Mouse (Mus musculus): ENCODE data around the gene Gm11146.
A peak's percentile ranks its signal among the peaks of the same experiment; 100 is the strongest.

Gm11146 gene

GRCm38 (mm10) chr16:77601994-77602393, at the start of gene Gm11146:
Gene Gm11146 (minus strand): TSS chr16:77602094.
- no peak for DNase-seq

DNA sequence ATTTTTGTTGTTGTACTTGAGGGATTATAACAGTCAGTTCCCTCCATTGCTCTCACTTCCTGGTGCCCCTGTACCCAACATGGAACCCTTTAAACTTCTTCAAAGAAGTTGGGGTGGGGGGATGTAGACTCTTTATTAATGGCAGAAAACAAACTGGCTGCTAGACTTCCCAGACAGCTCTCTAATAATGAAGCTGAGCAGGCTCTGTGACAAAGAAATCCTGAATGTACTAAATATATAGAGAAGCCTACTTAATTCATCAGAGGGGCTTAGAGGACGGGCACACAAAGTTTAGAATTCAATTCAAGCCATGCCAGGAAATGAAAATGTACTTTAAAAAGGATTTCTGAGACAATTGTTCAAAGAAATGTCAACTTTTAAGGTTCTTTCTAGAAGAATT, 48.7 kb upstream of the Gm11146 start:
- DNase-seq = no peak

DNA sequence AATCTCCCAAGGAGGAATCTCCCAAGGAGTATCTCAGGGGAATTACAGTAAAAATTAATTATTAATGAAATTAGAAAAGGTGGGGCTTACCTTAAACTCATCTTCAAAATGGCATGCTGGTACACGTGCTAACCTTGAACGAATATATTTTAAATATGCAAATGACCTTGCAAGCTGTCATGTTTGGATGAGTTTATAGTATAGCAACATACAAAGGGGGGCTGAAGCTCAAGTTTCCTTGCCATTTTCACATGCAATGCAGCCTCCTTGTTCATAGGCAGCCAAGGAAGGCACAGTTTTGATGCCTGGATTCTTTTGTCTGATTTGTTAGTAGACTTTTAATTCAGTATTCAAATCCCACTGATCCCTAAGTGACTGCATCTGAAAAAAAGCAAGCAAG, 47.1 kb upstream of the Gm11146 start:
- DNase-seq = no peak

- DNase-seq = no peak
These were observed 46.3 kb upstream of the Gm11146 start for GRCm38 (mm10) chr16:77648181-77648580.

- no peak for DNase-seq
These were observed 44.3 kb upstream of the Gm11146 start for GRCm38 (mm10) chr16:77646146-77646545.

DNA sequence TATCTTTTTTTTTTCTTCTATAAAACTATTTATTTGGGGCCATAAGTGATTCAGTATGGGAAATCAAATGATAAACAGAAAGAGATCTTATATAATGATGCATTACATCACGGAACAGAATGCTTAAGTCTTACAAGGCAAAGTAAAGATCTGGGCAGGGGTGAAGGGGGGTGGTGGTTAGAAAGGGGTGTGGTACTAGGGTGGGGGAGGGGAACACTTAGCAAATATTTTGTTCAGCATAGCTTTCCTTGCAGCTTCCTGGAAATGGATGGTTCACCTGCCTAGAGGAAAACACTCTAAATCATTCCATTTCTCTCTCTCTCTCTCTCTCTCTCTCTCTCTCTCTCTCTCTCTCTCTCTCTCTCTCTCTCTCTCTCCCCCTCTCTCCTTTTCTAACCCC, 43.1 kb upstream of the Gm11146 start:
- no peak for DNase-seq

- DNase-seq = peak; percentile 5 to 14
These were observed 42.2 kb upstream of the Gm11146 start for GRCm38 (mm10) chr16:77643871-77644720.

DNA sequence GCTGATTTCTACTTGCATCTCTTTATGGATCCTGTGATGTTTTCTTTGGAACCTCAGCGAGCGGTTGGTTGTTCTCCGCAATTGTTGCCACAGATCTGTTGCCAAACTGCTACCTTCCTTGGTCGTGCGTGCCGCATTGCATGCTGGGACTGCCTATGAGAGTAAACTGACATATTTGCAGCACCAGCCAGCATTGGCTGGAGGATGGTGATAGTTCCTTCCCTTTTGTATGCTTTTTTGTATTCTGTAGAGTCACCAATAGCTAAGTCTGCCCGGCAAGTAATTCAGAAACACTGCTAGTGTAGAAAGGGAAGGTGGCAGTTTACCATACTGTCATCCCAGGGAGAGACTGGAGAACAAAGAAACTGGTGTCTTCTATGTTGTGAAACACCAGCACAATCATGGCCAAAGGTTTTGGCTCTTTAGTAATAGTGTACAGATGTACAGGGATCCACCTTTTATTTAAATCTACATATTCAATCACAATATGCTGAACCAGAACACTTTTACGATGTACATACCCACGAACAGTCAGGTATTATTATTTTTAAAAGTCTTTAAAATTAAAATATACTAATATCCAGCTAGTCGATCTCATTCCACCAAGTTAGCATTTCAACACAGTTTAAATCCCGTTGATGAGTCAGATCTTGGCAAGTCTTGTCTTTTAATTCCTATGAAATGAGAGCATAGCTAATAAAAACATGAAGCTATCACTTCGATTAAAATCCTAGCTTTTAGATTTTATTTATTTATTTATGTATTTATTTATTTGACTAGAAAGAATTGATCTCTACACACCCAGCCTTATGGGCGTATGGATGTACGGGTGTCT, 41.4 kb upstream of the Gm11146 start:
- no peak for DNase-seq

DNA sequence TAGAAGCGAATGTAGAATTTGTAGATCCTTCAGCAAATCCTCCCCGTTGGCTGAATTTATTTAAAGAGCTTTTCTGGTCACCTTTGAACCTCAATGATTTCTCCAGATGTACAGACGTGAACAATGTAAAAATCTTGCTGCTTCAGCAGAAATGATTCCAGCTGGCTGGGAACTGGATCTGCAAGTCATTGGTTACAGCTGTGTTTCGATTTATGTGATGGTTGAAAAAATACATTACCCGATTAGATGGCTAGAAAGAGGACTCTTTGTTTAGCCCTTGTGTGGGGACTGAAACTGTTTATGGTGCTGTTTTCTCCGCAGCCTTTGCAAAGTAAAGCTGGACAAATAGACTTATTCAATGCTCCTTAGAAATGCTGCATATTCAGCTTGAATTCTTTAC, 34.6 kb upstream of the Gm11146 start:
- DNase-seq = no peak

DNA sequence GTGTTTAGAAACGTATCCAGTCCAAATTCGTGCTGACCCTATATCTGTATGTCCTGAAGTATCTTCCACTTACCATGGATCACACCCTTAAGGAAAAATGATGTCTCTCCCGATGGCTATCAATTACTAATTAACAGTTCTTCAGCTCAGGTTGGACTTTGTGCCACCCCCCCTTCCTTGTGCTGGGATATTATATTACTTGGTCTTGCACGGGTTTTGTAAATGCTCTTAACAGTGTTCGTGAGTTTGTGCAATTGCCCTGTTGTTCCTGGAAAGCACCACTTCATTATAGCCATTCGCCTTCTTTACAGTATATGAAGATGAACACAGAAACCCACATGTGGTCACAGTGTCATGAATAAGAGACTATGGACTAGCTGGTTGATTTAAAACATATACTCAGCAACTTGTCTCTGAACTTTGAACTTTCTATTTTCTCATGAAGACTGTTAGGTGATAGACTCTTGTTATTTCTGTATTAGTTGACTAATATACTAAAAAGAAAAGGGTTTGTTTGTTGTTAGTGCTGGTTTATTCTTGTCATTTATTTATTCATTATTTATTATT, 30.5 kb upstream of the Gm11146 start:
- DNase-seq = no peak

- no peak for DNase-seq
These were observed 20.8 kb upstream of the Gm11146 start for GRCm38 (mm10) chr16:77622681-77623080.

GRCm38 (mm10) chr16:77602581-77602980, 687 bp upstream of the Gm11146 start:
- DNase-seq = no peak

DNA sequence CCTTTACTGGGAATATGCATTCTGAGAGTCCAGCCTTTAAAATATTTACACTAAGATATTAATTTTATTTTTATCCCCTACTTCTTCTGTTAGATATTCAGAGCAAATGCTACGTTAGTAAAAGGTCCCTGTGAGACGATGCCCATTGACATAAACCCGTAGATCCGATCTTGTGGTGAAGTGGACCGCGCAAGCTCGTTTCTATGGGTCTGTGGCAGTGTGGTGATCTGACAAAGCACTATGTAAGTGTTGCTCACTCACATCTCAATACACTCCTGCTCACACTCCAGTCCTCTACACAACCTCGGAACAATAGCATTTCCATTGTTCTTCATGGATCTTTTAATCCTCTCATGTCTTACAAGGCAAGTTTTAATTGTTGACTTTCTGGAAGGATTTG, 3.1 kb downstream of the Gm11146 start:
- DNase-seq = no peak

DNA sequence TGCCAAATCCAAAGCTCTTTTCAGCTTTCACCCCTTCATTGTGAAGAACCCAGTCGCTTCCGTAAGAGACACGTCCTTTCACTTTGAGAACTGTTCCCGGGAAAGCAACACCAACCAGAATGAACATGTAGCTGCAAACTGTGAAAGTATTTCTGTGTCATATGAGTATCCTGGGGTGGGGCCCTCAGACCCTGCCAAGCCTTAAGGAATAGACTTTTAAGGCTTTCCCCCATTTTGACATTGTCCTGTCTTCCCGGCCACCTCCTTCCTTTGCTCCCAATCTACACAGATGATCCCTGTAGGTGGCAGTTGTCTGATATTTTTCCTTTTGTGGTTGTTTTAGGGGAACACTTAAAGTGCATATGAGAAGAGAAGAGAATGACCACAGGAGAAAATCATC, 5.3 kb downstream of the Gm11146 start:
- DNase-seq = no peak

- no peak for DNase-seq
These were observed 6.2 kb downstream of the Gm11146 start for GRCm38 (mm10) chr16:77595661-77596060.

DNA sequence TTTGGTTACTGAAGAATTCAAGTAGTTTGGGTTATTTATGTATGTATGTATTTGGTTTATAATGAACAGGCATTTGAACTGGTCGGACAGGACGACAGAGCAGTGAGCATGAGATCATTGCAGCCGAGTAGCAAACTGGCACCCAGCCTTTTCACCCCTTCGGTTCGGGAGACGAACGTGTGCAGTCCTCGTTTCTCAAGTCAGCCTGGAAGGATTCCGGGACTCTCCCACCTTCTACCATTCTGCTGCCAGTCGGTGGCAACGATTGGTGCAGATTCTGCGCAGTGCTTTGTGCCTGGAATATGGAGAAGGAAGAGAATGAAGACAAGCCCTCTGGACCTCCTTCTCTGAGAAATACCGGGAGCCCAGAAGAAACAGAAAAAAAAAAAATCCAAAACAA, 7.3 kb downstream of the Gm11146 start:
- DNase-seq = no peak

DNA sequence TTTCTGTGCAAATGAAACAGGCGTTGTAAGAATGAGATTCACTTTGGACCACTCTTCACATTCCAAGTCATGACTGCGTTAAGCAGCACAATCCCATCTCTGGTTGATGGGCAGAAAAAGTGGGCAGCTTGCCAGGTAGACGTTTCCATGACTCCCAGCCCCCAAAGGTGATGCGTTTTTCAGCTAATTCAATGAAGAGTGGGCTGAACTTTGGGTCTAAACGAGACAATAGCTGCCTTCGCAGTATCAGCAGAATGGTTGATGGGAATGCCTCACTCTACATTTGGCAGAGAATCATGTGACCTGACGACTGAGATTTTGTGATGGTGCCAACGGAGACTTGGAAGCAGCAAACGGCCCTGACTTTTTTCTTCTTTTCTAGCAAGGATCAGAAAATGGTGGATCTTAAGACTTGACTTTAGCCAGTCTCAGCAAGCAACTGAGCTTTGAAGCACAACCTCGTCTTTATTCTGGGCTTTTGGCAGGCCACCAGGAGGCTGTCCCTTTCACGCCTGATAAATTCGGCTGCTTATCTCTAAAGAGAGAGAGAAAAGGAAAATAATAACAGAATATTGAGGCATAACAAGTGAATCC, 8.0 kb downstream of the Gm11146 start:
- DNase-seq = no peak

GRCm38 (mm10) chr16:77592986-77593385, 8.9 kb downstream of the Gm11146 start:
- DNase-seq = no peak

DNA sequence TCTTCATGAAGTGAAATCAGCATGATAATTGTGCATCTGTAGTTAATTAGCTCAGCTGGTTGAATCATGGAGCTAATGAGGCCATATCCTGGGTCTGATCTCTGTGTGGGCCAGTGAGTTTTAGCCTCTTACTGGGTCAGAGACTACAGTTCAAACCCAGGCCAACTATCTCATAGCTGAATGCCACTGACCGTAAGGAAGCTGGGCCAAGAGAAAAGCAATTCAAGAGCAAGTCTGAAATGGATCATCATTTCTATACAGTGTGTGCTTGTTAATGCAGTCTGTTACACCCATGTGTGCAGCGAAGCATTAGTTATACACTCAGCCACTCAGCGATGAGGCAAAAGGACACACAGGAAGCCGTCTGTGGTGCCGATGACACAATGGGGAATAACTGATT, 28.9 kb downstream of the Gm11146 start:
- no peak for DNase-seq

GRCm38 (mm10) chr16:77569457-77569856, 32.4 kb downstream of the Gm11146 start:
- no peak for DNase-seq

DNA sequence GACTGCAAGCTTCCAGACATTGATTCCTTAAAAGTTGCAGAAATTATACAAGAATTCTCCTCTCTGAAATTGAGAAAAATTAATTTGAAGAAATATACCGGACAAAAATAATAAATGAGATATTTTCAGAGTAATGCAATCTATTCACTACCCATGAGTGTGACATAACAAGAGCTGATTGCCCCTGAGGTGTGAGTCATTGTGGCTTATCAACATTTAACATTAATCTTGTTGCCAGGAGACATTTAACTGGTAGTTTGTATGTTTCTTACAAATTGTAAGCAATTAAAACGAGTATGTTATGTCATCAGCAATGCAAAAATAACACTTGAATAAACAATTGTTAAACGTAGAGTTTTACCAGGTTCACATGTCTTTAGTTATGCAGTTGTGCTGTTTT, 33.5 kb downstream of the Gm11146 start:
- DNase-seq = no peak

GRCm38 (mm10) chr16:77562852-77563251, 39.0 kb downstream of the Gm11146 start:
- no peak for DNase-seq

- no peak for DNase-seq
These were observed 45.3 kb downstream of the Gm11146 start for GRCm38 (mm10) chr16:77556446-77557105.

All from spleen, adult 18-20 months (tissue).